Mouse (Mus musculus): ENCODE data around the gene Lrrc15. TPM values are rescaled to one million over a fixed set of nuclear protein-coding genes. Genes with fewer than 3 reads are reported as not detected.

The Lrrc15 gene
- total RNA-seq, 4 experiments from 2014 or later, result not detected

- DNase-seq (ENCODE audit: low spot score in 2 of 2), result no peak
Measured at GRCm38 (mm10) chr16:30238791-30239190, 44.3 kb downstream of the Lrrc15 start.

- peak; percentile 48 to 84 for DNase-seq (ENCODE audit: low spot score in 2 of 2)
Measured at GRCm38 (mm10) chr16:30236091-30236699, 46.9 kb downstream of the Lrrc15 start.

GRCm38 (mm10) chr16:30235577-30235976, 47.5 kb downstream of the Lrrc15 start:
- DNase-seq (ENCODE audit: low spot score in 2 of 2), result peak in 1 of 2 experiments; percentile 38

GRCm38 (mm10) chr16:30234636-30235546, 48.2 kb downstream of the Lrrc15 start:
- DNase-seq (ENCODE audit: low spot score in 2 of 2), result no peak

GRCm38 (mm10) chr16:30234077-30234476, 49.0 kb downstream of the Lrrc15 start:
- no peak for DNase-seq (ENCODE audit: low spot score in 2 of 2)

- DNase-seq (ENCODE audit: low spot score in 2 of 2), result no peak
Measured at GRCm38 (mm10) chr16:30231882-30232604, 51.0 kb downstream of the Lrrc15 start.

- DNase-seq (ENCODE audit: low spot score in 2 of 2), result no peak
Measured at GRCm38 (mm10) chr16:30227352-30227751, 55.7 kb downstream of the Lrrc15 start.

GRCm38 (mm10) chr16:30221161-30221782, 61.8 kb downstream of the Lrrc15 start:
- no peak for DNase-seq (ENCODE audit: low spot score in 2 of 2)

Other genes starting within 250 kb of the Lrrc15 start
- 10 to 100 TPM; 18.0 to 23.5 (median 18.5) TPM for gene Hes1, start 218.9 kb downstream of the Lrrc15 start, total RNA-seq (2022)
- not detected for gene Cpn2, start 15.8 kb downstream of the Lrrc15 start, total RNA-seq (2022)
- 1 to 10 TPM in 1 of 4 experiments, under 1 TPM in 3; 0.74 to 1.6 (median 0.90) TPM for gene Gp5, start 27.5 kb upstream of the Lrrc15 start, total RNA-seq (2022)
- 10 to 100 TPM; 64.3 to 76.4 (median 67.1) TPM for gene Atp13a3, start 122.7 kb upstream of the Lrrc15 start, total RNA-seq (2022)